Mouse (Mus musculus) splenic B cell, adult 2 months (primary cell): ENCODE measurements around the gene Zdbf2.

Experiments used
- DNase-seq: peaks from one replicate; pipeline ENCODE4 v3.0.0-alpha.2; 2011; ENCODE audit warnings: low read depth, low spot score
- H3K27me3 ChIP-seq: 2 replicates; pipeline ENCODE4 v1.6.1; 2012; ENCODE audit warnings: mild to moderate bottlenecking, low read length, moderate library complexity, mixed read lengths; ENCODE audit not compliant: control insufficient read depth, poor library complexity, insufficient read depth, severe bottlenecking
- H3K36me3 ChIP-seq: 2 replicates; pipeline ENCODE4 v1.6.1; 2012; ENCODE audit warnings: mild to moderate bottlenecking, low read length, moderate library complexity, mixed read lengths; ENCODE audit not compliant: control insufficient read depth, poor library complexity, insufficient read depth, severe bottlenecking

The Zdbf2 gene

DNA sequence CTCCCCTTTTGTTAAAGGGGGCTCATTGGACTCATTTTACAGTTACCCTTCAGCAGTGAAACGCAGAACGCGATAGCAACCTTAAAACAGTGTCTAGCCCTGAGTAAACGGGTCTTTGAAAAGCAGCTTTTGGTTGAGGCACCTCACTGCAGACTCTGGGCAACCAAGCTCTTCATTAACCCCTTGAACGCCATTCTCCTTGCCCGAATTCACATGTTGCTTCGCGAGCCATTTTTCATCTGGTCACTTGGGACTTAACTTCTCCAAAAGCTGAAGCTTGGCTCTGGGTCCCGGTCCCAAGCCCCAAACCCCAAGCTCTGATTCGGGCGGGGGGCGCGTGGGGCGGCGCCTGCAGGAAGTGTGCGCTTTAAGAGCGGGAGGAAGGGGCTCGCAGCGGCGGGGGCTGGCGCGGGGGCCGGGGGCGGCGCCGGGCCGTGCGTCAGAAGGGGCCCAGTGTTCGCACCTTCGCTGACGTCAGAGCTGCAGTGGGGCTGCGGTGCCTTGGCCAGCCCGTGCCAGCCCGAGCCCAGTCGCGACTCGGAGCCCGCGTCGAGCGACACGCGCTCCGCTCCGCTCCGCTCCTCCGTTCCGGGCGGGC, at the start of gene Zdbf2:
Gene Zdbf2, plus strand, starts transcription at position 525 of the 598 bp plus-strand sequence.
- Histone ChIP-seq H3K36me3 (no peaks in the 10 kb centered on the region), H3K27me3 (peaks cover 4% of the 10 kb centered on the region)
- DNase-seq = no peak

DNA sequence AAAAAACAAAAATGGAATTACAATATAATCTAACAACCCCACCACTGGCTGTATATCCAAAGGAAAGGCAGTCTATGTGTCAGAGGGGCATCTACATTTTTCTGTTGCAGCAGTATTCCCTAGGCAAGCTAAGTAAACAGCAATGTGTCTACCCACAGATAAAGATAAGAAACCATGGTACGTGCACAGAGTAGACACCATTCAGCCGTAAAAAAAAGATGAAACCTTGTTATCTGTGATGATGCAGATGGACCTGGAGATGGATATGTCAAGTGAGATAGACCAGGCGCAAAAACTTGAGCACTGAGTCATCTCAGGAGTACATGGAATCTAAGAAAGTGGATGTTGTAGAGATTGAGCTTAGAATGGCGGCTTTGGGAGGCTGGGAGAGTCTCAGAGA, 48.1 kb upstream of the Zdbf2 start:
- no peaks in the 10 kb centered on the region; the same call in 1 of the 2 replicates for H3K27me3 ChIP-seq
- no peaks in the 10 kb centered on the region for H3K36me3 ChIP-seq
- no peak for DNase-seq

DNA sequence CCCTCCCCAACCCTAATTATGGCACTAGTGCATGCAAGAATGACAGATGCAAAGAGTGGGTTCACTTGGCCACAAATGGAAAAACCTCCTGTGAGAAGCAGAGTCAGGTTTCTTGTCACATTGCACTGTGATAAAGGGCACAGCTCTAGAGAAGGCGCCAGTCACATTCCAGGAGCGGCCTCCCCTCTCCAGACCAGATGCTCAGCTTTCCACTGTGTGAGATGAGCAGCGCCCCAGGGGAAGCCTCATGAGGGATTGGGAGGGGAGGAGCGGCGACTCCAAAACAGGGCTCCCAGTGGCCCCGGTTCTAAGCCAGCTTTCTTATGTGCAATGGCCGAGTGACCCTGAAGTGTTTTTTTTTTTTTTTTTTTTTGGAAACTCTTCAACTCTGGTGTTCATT, 47.2 kb upstream of the Zdbf2 start:
- Histone ChIP-seq H3K27me3 (no peaks in the 10 kb centered on the region; the same call in 1 of the 2 replicates), H3K36me3 (no peaks in the 10 kb centered on the region)
- DNase-seq = no peak

DNA sequence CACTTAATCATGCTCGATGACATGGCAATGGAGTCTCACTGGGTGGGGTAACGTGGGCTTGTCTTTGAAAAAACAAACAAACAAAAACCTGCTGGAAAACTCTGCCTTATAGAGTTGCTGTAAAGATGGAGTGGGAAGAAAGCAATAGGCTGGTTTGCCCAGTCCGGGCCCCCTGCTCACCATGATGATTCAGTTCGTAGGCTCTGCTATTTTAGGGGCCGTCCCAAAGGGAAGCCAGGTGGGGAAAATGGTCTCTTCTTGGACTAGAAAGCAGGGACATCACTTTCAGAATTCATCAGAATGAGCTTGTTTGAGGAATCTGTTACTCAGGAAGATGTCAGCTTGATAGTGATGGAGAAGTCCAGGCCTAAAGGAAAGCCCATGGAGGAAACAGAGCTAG, 45.8 kb upstream of the Zdbf2 start:
- Histone ChIP-seq H3K27me3 (no peaks in the 10 kb centered on the region; the same call in 1 of the 2 replicates), H3K36me3 (no peaks in the 10 kb centered on the region)
- no peak for DNase-seq

DNA sequence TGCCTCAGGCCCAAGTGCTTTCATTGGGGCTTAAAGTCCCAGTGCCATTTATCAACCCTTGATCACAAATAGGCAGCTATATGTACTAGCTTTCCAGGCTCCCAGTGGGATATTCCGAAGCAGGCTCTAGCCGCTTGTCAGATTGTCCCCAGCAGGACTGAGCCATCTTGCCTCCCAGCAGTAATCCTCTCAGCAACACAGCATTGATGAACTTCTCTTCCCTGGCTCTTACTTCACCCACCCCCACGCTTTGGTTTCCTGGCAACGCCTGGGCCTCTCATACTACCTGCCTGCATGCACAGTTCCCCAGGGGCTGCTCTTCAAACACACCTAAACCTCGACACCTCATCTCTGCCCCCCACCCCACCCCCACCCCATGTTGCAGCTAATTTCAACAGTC, 35.7 kb upstream of the Zdbf2 start:
- no peaks in the 10 kb centered on the region for H3K36me3 ChIP-seq
- no peak for DNase-seq
- H3K27me3 ChIP-seq = no peaks in the 10 kb centered on the region

DNA sequence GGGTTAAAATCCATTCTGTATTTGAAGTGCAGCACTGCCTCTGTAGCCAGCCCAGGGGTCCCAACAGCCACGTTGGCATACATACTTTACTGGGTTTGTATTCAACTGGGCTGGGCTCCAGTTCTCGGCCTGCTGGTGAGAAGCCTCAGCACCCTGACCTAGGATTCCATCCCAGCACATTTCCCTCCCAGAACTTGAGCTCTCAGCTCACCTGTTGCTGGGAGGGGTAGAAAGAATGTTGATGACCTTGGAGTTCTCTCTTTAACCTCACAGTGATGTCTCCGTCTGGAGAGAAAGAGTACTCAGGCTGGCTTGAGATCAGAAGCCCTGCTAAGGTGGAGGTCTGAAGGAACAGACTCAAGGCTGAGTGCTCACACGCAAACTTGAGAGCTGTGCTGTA, 33.8 kb upstream of the Zdbf2 start:
- H3K27me3 ChIP-seq = no peaks in the 10 kb centered on the region
- no peaks in the 10 kb centered on the region for H3K36me3 ChIP-seq
- DNase-seq = no peak

DNA sequence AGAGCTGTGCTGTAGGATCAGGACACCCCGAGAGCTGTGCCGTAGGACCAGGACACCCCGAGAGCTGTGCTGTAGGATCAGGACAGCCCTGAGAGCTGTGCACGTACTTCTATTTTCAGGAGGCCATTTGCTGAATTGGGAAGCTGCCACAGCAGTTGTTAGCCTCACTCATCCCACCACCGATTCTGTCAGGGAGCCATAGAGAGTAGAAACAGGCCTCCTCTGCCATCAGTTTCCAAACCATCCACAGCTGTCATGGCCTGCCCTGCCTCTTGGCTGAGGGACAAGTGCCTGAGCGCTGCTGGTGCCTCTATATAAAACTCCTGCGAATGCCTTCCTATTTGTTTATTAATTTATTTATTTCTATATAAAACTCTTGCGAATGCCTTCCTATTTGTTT, 33.3 kb upstream of the Zdbf2 start:
- DNase-seq = no peak
- no peaks in the 10 kb centered on the region for H3K27me3 ChIP-seq
- no peaks in the 10 kb centered on the region for H3K36me3 ChIP-seq

DNA sequence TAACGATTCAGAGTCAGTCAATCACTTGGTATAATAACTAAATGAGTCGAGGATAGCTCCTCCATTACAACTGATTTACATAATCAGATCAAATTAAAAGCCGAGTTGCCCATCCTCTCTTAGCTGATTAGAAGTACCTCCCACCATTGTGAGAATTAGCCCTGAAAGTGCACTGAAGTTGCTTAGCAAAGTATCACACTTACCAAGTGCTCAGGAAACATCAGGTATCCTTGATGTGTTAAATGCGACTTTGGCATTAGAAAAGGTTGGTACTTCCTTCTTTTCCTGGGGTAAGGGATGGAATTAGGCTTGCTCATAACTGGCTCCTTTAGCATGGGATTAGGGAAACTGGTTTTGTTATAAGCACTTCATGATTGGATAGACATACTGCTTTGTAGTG, 29.2 kb upstream of the Zdbf2 start:
- no peak for DNase-seq
- Histone ChIP-seq H3K36me3 (no peaks in the 10 kb centered on the region), H3K27me3 (no peaks in the 10 kb centered on the region; the same call in none of the 2 replicates)

DNA sequence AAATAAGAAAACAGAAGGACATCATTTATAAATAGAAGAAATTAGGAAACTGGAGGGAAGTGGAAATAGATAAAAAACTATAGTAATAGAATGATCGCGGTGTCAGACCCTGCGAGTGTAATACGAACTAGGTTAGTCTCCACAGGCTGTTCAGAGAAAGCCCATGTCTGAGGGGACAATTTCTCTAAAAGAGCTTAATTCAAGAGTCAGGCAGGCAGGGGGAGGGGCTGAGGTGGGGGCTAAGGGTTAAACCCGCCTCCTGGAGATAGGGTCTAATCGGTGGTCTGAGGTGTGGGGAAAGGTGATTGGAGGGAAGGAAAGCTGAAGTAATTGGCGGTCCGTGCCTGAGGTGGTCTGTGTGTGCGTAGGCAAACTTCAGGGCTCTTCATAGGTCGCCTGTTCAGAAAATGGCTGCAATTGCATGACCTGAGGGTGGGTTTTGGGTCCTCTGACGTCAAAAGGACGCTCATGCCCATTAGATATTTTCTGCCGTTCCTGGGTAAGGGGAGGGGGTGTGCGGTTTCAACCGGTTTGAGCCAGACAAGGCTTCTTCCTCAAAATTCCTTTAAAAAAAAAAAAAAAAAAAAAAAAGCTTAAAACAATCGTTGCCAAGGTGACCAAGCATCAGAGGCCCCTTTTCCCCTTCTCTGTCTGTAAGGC, 26.1 kb upstream of the Zdbf2 start:
- no peak for DNase-seq
- no peaks in the 10 kb centered on the region; the same call in none of the 2 replicates for H3K27me3 ChIP-seq
- H3K36me3 ChIP-seq = no peaks in the 10 kb centered on the region

DNA sequence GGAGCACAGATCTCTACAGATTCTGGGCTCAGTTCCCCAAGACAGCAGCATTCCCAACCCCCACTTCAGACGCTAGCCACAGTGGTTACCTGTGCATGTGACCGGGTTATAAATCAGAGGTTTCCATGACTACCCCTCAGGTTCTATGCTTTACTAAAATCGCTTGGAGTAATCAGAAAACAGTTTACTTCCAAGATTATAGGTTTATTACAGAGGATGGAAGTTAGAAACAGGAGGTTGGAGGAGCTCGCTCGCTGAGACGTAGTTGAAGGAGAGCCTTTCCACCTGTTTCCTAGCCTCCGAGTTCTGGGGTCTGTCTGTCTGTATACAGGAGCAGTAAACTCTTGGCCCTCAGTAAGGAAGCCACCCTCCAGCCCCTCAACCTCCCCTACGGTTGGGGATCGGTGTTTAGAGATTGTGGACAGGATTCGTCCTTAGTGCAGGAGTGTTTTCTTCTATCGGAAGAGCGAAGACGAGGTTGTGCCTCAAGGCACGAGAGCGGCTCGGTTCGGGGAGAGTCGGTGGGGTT, 25.2 kb upstream of the Zdbf2 start:
- no peaks in the 10 kb centered on the region for H3K36me3 ChIP-seq
- DNase-seq = no peak
- H3K27me3 ChIP-seq = no peaks in the 10 kb centered on the region; the same call in none of the 2 replicates

DNA sequence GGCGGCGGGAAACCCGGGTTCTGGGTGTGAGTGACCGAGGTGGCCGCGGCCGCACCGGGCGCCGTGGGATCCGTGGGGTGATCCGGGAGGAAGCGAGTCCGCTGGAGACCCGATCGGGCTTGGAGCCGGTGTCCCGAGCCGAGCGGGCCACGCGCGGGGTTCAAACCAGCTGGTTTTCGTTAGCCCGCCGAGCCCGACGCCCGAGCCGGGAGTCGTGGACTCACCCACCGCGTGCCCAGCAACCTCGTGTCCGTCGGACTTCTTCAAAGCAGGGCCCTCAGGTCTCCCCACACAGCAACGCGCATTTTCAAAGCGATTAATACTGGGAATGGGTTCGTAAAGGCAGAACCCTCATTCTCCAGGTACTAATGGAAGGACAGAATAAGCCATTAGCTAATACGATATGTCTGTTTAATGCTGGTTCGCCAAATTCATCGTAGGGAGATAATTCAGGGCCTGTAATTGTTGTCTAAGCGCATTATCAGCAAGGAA, 24.7 kb upstream of the Zdbf2 start:
- no peak for DNase-seq
- H3K36me3 ChIP-seq = no peaks in the 10 kb centered on the region
- H3K27me3 ChIP-seq = no peaks in the 10 kb centered on the region; the same call in none of the 2 replicates

DNA sequence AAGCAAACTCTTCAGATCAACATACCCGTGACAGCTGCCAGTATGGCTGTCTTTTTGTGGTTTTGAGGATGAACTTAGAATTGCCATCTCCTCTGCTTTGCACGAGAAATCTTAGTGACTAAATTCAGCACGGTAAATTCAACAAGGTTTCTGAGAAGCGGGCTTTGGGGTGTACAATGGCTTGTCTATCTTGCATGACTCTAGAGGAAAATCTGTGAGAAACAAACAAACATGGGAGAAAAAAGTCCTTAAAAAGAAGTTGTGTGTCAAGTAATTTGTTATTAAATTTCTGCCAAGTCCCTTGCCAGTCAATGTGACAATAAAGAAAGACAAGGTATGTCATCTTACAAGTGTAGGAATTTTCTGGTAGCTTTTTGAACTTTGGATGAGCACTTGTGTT, 23.8 kb upstream of the Zdbf2 start:
- H3K27me3 ChIP-seq = no peaks in the 10 kb centered on the region; the same call in none of the 2 replicates
- H3K36me3 ChIP-seq = no peaks in the 10 kb centered on the region
- DNase-seq = no peak

DNA sequence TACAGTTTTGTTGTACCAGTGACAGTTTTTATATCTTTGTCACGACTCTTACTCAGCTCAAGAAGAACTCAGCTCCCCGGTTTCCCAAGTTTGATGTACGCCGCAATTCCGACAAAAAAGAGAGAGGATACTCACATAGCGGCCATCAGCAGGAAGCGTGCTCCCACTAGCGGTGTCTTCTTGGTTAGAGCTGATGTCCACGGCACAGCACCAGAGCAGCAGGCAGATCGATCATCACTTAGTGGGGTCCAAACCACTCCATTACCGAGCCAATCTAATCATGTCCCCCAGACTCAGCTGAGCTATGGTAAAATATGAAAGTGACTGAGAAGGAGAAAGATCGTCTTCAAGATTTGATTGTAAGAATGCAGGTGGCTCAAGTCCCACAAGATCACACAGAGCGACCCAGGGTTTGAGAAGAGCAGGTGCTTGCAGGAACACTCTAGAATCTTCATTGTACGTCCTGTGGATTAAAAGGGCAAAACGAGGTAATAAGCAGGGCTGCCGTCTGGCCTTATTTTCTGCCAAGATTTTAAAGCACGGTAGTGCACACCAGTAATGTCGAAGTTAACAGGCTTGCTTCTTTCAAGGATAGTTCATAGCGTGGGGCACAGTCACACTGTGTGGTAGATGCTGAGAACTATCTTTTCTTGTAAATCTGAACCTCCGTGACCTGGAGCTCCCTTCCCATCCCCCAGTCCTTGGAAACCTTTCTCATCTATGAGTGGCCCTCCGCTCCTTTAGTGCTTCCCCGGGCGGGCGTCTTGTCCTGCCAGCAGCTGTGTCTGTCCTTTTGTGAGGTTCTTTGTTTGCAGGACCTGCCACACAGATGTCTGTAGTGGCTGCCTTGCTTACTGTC, 20.5 kb upstream of the Zdbf2 start:
- H3K36me3 ChIP-seq = no peaks in the 10 kb centered on the region
- H3K27me3 ChIP-seq = no peaks in the 10 kb centered on the region; the same call in none of the 2 replicates
- no peak for DNase-seq

DNA sequence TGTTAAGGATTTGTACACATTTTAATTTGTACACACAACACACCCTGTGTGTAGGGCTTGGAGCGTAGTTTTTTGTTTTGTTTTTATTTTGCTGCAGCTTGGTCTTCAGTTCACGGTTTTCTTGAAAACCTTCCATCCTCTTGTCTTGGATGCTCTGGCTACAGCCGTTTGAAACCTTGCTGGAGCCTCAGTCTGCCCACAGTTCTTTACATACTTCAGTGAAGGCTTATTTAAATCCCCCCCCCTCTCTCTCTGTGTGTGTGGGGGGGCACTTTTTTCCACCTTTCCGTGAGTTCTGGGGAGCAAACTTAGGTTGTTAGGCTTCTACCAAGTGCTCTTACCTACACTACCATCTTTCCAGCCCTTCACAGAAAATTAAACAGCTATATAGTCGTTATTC, 19.8 kb upstream of the Zdbf2 start:
- no peak for DNase-seq
- no peaks in the 10 kb centered on the region; the same call in none of the 2 replicates for H3K27me3 ChIP-seq
- no peaks in the 10 kb centered on the region for H3K36me3 ChIP-seq

DNA sequence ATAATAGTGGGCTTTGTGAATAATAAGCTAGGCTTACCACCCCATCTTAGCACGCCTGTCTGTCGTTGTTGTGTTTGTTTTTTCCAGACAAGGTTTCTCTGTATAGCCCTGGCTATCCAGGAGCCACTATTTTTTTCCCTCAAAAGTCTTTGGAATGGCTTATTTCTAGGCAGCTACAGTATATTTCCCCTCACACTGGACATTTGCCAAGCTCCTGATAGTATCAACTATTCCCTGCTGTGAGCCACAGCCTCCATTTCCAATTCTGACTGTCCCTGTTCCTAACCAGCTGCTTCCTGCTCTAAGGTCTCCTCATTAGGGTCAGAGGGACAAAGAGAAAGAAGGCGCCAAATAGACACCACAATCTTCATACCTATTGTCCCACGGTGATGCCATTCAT, 18.0 kb upstream of the Zdbf2 start:
- no peaks in the 10 kb centered on the region for H3K36me3 ChIP-seq
- no peaks in the 10 kb centered on the region for H3K27me3 ChIP-seq
- no peak for DNase-seq
